Mouse (Mus musculus): ENCODE measurements around the gene Ugt1a10. TPM values are rescaled to one million over a fixed set of nuclear protein-coding genes. Genes with fewer than 3 reads are reported as not detected.
"Not testable (repeated sequence)": the region's sequence is repeated elsewhere in the genome, so short reads cannot be mapped to it uniquely, and the experiment has no call there.

The Ugt1a10 gene
- not detected for total RNA-seq (2021)
- long read RNA-seq: 0 reads

DNA sequence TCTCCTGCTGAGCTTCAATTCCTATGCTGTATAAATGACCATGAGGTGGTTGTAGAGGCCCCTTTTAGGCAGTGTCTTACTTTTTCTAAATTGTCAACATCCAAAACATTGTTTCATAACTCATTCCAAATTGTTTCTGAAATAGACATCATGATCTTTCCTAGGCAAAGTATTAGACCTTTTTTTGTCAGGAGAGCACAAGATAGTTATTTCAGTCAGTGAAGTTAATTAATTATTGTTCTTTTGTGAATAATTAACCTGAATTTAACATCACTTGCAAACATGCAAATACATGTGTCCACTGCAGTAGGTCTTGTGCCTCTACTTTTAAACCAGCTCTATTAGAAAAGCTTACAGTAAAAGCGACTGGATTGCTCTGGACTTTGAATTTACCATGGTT, at the start of gene Ugt1a10:
Gene Ugt1a10 (plus strand): TSS at position 301 of the 400 bp plus-strand sequence.
- DNase-seq (ENCODE audit: low spot score in 2 of 2): no peak

DNA sequence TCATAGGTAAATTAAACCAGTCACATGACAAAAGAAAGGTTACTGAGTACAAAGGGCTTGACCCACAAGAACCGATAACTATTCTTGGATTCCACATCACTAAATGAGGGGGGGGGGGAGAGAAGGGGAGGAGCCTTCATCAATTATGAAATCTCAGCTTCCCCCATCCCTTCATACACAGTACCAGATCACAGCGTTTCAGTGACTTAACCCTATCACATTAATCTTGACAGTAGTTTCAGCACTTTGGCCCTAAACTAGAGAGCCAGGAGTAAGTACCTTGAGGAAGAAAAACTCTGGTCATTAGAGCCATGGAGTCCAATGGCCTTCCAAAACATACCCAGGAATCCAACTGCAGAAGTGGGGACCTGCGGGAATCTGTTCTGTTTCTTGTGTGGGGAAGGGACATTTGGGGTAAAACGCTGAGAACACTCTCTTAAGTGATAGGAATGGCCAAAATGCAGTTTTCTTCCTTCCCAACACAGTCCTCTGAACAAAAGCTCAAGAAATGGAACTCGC, 47.4 kb upstream of the Ugt1a10 start:
- no peak for DNase-seq (ENCODE audit: low spot score in 2 of 2)

DNA sequence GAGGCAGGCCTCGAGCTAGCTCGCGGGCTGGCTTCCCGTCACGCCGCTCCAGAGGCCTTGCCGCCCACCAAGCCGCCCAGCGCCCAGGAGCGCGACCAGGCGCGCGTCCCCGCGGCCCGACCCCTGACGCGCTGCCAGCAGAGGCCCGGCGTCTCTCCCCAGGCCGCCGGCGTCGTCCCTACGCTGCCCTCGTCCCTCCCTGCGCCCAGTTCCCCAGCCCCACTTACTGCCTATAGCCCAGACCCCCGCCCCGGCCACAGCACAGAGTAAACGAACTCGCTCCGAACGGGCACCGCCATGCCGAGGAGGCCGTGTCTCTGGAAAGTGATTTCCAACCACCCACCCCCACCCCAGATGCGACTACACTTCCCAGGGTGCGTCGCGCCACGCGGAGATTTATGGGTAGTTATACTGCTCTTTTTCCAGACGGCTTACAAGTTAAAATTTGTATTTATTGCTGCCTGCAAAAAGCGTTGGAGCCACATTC, 46.9 kb upstream of the Ugt1a10 start, which contains the start of gene Usp40:
Gene Usp40 (minus strand): TSS at position 341 of the 487 bp plus-strand sequence.
- DNase-seq (ENCODE audit: low spot score in 2 of 2): peak; percentile 76 to 86

DNA sequence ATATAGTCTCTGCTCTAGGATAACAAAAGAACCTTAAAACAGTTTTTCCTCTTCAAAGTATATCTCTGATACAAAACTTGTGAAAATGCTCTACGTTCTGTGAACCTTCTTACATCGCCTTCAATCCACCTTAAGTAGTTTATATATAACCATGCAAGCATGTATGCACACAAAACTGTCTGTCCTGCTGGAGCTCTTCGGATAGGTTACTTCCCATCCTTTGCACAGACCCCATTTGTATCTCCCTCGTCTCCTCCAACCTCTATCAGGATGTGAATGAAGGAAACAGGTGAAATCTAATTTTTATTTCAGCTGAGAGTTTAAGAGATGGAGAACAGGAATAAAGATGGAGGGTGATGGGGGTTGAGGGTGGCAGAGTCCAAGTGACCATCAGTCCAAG, 46.5 kb upstream of the Ugt1a10 start:
- DNase-seq (ENCODE audit: low spot score in 2 of 2): no peak

DNA sequence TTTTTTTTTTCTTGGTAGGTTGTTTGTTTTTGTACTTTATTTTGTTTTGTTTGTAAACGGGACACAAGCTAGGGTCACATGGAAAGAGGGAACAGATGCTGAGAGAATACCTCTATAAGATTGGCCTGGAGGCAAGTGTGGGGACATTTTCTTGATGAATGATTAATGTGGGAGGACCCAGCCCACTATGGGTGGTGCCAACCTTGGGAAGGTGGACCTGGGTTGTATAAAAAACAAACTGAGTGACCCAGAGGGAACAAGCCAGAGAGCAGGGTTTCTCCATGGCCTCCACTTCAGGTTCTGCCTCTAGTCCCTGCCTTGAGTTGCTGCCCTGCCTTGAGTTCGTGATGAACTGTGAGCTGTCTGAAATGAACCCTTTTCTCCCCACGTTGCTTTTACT, 45.7 kb upstream of the Ugt1a10 start:
- DNase-seq (ENCODE audit: low spot score in 2 of 2): no peak

DNA sequence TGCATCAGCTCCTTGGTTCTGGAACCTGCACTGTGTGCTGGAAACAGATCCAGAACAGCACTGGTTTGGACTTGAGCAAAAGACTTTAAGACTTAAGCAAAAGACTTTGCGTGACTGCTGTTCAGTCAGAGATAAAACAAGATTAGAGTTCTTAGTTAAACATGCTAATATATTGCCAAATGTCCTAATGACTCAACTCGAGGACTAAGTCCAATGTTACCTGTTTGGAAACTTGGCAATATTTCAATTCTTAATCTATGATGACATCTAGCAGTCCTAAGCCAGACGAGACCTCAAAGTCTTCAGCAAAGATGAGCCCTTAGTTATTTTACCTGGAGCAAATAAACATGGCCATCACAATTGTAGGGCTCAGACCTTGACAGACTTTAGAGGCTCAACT, 41.5 kb upstream of the Ugt1a10 start:
- DNase-seq (ENCODE audit: low spot score in 2 of 2): no peak

DNA sequence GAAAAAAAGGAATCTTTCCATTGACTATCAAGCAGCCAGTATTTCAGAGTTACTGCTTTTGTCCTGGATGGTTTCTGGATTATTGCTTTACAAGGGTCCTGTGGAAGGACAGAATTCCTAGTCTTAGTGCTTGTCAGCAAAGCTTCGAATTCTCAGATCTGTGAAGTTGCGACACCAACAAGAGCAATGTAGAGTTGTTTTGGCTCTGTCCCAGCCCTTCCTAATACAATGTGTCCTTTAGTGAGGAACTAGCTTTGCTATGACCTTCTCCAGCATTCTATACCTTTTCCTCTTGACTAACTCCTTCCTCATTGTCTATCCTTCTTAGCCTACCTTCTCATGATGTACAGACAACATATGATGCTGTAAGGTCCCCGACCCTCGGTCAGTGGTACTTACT, 41.0 kb upstream of the Ugt1a10 start:
- DNase-seq (ENCODE audit: low spot score in 2 of 2): no peak

DNA sequence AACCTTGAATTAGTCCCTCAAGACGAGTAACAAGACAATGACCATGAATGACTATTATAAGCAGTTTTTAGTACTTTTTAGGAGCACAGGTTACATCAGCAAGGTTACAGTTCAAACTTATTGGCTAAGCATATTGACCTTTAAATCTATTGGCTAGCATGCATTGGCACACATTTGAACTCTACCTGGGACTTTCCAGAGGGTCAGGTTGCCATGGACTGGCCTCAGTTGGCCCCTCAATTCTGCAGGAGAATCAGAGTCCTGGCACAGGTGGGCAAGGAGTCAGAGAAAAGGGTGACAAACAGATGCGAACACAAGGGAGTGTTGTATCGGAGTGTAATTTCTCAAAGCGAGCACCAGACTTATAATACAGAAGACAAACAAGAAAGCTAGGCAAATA, 40.5 kb upstream of the Ugt1a10 start:
- DNase-seq (ENCODE audit: low spot score in 2 of 2): no peak

DNA sequence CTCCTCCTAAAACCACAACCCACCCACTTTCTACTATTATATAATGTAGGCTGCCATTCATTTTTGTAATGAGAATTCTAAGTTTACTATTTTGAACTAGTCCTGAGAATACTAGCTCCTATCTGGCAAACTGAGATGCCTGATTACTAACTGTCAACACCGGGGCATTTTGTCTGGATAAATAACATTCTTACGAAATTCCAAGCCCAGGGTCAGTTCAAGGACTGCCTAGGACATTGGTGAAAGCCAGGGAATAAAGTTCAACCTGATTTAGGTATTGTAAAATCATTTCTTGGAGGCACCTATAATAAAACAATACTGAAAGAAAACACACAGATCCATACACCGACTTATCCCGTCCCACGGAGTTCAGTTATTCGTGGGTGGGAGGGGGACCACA, 39.8 kb upstream of the Ugt1a10 start:
- DNase-seq (ENCODE audit: low spot score in 2 of 2): no peak

DNA sequence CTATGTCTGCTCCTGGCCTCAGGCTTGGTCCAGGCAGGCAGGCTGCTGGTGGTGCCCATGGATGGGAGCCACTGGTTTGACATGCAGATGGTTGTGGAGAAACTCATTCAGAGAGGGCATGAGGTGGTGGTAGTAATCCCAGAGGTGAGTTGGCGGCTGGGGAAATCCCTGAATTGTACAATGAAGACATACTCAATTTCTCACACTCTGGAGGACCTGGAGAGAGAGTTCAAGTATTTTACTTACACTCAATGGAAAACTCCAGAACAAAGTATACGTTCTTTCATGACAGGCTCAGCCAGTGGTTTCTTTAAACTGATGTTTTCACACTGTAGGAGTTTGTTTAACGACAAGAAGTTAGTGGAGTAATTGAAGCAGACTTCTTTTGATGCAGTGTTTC, 29.9 kb upstream of the Ugt1a10 start:
- not testable (repeated sequence) for DNase-seq (ENCODE audit: low spot score in 2 of 2)

DNA sequence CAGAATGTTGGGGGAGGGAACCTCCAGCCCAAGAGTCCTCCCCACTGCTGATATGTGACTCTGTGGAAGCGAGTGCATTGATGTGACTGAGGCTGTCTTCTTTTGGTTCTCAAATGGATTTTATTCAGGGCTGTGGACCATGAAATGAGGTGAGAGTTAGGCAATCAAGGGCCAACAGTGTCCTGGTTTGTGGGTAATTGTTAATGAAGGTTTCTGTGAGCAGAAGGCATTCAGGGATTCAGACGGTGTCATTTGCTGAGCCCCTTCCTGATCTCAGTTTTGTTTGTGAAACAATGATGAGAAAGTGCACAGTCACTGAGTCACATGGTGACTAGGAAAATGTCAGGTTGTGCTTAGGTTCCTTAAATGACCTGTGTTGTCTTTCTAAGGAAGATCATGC, 12.1 kb upstream of the Ugt1a10 start:
- DNase-seq (ENCODE audit: low spot score in 2 of 2): not testable (repeated sequence)

DNA sequence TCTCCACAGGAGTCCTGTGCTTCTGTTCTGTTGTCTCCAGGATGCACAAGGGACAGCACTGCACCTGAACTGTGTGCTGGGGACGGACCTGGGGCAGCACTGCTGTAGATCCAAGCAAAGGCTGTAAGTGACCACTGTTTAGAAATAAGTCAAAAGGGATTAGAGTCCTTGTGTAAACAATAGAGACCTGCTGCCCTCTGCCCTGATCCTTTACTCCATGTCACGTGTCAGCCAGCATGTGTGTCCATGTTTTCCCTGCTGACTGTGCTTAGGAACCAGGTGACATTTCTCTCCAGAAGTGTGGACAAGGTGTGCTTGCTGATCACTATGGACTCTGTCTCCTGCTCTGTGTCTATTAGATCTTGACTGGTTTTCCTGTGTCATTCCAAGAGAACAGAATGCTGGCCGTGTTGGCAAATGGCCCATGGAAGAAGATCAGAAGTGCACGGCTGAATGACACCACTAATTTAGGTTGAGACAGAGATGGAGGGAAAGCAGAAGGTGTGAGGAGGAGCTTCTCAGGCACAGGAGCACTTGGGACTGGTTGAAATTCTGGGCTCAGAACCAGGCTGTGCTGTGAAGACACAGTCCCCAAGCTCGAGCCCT, 10.3 kb upstream of the Ugt1a10 start:
- DNase-seq (ENCODE audit: low spot score in 2 of 2): not testable (repeated sequence)

DNA sequence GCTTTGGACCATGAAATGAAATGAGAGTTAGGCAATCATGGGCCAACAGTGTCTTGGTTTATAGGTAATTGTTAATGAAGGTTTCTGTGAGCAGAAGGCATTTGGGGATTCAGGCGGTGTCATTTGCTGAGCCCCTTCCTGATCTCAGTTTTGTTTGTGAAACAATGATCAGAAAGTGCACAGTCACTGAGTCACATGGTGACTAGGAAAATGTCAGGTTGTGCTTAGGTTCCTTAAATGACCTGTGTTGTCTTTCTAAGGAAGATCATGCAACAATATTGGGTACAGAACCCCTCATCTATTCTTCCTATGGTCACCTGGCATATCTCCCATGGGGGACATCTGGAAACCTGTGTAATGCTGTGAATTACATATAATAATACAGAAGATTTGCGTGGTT, 7.8 kb upstream of the Ugt1a10 start:
- not testable (repeated sequence) for DNase-seq (ENCODE audit: low spot score in 2 of 2)

DNA sequence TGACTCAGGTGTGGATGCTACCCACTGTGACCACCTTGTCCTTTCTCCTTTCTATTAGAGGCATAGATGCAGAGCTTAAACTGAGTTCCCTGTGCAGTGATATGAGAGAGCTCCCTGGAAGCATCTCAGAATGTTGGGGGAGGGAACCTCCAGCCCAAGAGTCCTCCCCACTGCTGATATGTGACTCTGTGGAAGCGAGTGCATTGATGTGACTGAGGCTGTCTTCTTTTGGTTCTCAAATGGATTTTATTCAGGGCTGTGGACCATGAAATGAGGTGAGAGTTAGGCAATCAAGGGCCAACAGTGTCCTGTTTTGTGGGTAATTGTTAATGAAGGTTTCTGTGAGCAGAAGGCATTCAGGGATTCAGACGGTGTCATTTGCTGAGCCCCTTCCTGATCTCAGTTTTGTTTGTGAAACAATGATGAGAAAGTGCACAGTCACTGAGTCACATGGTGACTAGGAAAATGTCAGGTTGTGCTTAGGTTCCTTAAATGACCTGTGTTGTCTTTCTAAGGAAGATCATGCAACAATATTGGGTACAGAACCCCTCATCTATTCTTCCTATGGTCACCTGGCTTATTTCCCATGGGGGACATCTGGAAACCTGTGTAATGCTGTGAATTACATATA, 11.4 kb downstream of the Ugt1a10 start:
- not testable (repeated sequence) for DNase-seq (ENCODE audit: low spot score in 2 of 2)

DNA sequence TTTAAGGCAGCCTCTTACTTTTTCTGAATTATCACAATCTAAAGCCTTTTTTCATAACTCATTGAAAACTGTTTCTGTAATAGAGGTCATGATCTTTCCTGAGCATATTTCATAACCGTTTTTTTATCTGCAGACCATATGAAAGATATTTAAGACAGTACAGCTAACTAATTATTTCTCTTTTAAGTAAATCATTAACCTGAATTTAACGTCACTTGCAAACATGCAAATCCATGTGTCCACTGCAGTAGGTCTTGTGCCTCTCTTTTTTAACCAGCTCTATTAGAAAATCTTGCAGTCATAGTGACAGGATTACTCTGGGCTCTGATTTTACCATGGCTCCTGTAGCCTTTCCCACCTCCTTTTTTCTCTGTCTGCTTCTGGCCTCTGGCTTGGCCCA, 15.3 kb downstream of the Ugt1a10 start, which contains the start of gene Ugt1a9:
Gene Ugt1a9 (plus strand): TSS at position 306 of the 400 bp plus-strand sequence.
- DNase-seq (ENCODE audit: low spot score in 2 of 2): no peak

DNA sequence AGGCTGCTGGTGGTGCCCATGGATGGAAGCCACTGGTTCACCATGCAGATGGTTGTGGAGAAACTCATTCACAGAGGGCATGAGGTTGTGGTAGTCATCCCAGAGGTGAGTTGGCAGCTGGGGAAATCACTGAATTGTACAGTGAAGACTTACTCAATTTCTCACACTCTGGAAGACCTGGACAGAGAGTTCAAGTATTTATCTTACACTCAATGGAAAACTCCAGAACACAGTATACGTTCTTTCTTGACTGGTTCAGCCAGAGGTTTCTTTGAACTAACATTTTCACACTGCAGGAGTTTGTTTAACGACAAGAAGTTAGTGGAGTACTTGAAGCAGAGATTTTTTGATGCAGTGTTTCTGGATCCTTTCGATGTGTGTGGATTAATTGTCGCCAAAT, 15.7 kb downstream of the Ugt1a10 start:
- DNase-seq (ENCODE audit: low spot score in 2 of 2): no peak

DNA sequence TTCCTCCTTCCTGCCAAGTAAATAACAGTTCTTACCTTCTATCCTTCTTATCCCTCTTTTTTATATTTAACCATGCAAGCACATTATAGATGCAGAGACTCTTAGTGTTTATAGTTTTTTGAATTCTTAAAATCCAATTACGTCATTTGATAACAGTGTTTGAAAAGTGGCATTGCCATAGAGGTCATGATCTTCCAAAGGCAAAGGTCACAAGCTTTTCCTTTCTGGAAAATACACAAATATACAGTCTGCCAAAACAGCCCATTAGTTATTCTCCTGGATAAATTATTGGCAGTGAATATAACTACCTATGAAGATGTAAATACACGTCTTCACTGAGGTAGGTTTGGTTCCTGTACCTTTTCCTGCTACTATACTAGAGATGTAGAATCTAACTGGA, 19.3 kb downstream of the Ugt1a10 start:
- DNase-seq (ENCODE audit: low spot score in 2 of 2): no peak

DNA sequence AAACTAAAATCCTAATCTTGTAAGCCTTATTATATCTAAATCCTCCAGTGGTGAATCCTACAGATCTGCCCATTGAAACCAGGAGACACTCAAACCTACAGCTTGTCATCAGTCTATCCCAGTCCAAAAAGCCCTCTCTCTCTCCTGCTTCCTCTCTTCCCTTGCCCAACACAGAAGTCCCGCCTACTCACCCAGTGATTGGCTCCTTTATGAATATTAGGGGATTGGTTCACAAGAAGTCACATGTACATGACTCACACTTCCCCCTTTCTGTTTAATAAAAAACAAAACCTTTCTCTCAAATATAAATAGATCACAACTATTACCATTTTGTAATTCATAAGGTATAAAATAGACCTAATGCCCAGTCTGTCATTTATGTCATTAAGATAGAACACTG, 21.9 kb downstream of the Ugt1a10 start:
- no peak for DNase-seq (ENCODE audit: low spot score in 2 of 2)

DNA sequence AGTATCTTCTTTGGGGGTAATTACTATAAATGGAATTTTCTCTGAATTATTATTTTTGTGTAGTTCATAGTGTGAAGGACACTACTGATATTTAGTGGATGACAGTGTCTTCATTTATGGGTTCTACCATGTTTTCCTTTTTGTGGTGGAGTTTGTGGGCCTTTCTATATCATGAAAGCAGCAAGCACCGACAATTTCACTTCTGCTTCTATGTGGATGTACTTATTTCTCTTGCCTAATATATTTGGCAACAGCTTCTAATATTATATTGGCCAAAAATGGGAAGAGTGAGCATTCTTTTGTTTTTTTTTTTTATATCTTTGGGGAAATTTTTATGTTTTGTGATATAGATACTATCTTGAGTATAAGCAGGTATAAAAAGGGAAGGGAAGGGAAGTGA, 26.5 kb downstream of the Ugt1a10 start:
- no peak for DNase-seq (ENCODE audit: low spot score in 2 of 2)

DNA sequence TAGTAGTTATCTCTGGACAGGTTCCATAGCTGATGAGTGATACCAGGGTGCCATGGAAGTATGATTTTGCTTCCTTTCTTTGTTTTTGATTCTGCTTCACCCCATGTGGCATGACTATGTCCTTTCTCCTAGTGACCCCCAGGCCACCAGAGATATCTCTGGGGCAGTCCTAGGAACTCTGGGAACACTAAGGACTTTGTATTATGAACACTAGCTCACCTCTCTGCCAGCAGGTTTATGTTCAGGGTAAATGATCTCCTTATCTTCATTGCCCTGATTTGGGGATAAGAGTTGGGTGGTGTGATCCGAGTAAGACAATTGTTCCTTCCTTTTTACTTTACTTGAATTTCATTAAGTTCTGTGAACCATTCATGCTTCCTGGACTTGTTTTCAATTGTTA, 30.9 kb downstream of the Ugt1a10 start:
- no peak for DNase-seq (ENCODE audit: low spot score in 2 of 2)

DNA sequence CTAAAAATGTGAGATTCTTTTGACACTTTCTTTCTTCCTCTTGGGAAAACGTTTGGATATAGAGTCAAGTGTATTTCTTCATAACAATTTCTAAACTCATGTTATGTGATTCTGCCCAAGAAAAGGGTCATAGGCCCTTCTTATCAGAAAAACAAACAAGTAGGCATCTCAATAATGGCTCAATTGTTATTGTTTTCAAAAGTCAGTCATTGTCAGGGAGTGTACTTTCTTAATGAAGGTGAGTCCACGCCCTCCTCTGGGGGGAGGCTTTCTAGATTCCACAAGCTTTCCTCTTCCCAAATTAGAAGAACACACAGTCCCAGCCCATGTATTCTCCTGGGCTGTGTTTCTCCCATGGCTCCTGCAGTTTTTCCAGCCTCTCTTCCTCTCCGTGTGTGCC, 32.3 kb downstream of the Ugt1a10 start, which contains the start of gene Ugt1a8:
Gene Ugt1a8 (plus strand): TSS at position 301 of the 400 bp plus-strand sequence.
- DNase-seq (ENCODE audit: low spot score in 2 of 2): no peak

DNA sequence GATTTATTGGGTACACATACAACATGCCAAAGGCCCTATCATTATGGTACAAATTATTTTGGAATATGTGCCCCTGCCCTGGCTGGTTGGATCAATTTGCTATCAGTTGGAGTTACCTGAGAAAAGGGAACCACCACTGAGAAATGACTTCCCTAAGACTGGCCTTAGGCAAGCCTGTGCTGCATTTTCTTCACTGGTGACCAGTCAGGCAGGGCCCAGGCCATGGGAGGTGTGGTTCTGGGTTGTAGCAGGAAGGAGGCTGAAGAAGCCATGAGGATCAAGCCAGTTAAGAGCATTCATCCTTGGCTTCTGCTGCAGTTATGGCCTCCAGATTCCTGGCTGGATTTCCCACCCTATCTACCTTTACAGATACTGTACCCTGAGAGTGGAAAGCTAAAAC, 37.2 kb downstream of the Ugt1a10 start:
- DNase-seq (ENCODE audit: low spot score in 2 of 2): no peak

DNA sequence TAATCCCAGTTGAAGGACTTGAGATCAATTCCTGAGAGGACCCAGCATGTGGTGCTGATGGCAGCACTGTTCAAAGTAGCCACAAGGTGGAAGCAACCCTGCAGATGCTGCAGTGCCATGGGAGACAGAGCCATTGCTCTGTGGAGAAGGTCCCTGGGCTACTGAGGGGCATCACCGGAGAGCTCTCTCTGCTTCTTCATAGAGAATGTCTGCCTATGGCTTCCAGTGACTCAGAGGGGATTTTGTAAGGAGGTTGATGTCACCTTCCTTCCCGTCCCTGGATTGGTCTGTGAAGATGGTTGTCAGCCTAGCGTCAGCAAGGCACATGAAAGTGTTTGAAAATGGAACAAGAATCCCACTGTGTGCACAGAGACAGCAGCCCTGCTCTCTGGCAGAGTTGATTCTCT, 39.1 kb downstream of the Ugt1a10 start:
- DNase-seq (ENCODE audit: low spot score in 2 of 2): peak in 1 of 2 experiments; percentile 16
